Mouse (Mus musculus) stomach, embryonic 15.5 days (tissue): ENCODE measurements around the gene Anpep. TPM values are rescaled to one million over a fixed set of nuclear protein-coding genes. Genes with fewer than 3 reads are reported as not detected.

Experiments used
- ATAC-seq: fragments of 200-750 bp; cut with Nextera tagmentation; 2 replicates; pipeline ENCODE4 v1.8.0; 2017; ENCODE audit warnings: low read depth, moderate number of reproducible peaks, moderate TSS enrichment; ENCODE audit not compliant: insufficient read depth, low FRiP score
- H3K27ac ChIP-seq: fragments of 300-500 bp; sonication (generic); 2 replicates; pipeline ENCODE4 v1.5.1; 2015; ENCODE audit warnings: mild to moderate bottlenecking, inconsistent platforms
- H3K27me3 ChIP-seq: fragments of 300-500 bp; sonication (generic); replicated peaks from 2 replicates; pipeline ENCODE4 v1.6.1; 2015; ENCODE audit warnings: inconsistent platforms
- H3K36me3 ChIP-seq: fragments of 300-500 bp; sonication (generic); 2 replicates; pipeline ENCODE4 v1.6.1; 2015; ENCODE audit warnings: inconsistent platforms
- H3K4me1 ChIP-seq: fragments of 300-500 bp; sonication (generic); 2 replicates; pipeline ENCODE4 v1.6.1; 2015; ENCODE audit warnings: inconsistent platforms
- H3K4me2 ChIP-seq: fragments of 300-500 bp; sonication (generic); 2 replicates; pipeline ENCODE4 v1.6.1; 2015; ENCODE audit warnings: mild to moderate bottlenecking, inconsistent platforms
- H3K4me3 ChIP-seq: fragments of 300-500 bp; sonication (generic); replicated peaks from 2 replicates; pipeline ENCODE4 v1.5.1; 2015; ENCODE audit warnings: inconsistent platforms
- H3K9ac ChIP-seq: fragments of 300-500 bp; sonication (generic); 2 replicates; pipeline ENCODE4 v1.6.1; 2015; ENCODE audit warnings: inconsistent platforms
- H3K9me3 ChIP-seq: fragments of 300-500 bp; sonication (generic); 2 replicates; pipeline ENCODE4 v1.6.1; 2016; ENCODE audit warnings: inconsistent platforms
- WGBS: fragments of 180-500 bp; shearing (Covaris S2); methylation state at CpG from one replicate; pipeline ENCODE4 v1.1.7; 2015; 5-methylcytosine and 5-hydroxymethylcytosine counted together
- polyA plus RNA-seq: library from polyadenylated mRNA; unstranded; fragments of >200 nt; fragmentation: Nextera tagmentation; extraction: Ambion mirVana; gene quantifications from 2 replicates; pipeline ENCODE4 v1.2.1, GENCODE M21; 2015

Anpep gene
- polyA plus RNA-seq, 1 experiment from 2014 or later: 55.9 TPM

DNA sequence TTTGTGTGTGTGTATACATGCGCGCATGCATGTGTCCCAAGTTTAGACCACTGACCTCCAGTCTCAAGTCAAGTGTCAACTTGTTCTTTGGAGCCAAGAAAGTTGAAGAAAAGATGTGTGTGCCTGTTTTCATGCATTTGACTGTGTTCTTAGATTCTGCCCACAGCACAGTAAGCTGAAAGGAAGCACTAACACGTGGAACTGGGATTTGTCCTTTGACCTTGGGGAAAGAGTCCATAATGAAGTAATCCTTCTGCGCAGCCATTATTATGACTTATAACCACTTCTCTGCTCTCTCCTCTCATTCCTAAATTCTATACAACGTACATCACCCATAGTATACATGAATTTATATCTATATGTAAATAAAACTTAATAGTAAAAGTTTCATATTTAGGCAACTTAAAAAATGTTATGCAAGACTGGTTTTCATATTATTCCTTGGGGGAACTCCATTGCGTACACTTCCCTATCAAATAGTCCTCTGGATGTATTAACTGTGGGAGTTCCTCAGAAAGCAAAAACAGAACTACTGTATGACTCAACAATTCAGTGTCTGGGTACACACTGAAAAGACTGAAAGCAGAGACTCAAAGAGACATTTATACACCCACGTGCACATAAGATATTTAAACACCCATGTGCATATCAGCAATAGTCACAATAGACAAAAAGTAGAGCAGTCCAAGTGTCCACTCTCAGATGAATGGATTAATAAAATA, 22.9 kb upstream of the Anpep start:
- Histone ChIP-seq H3K4me2 (no peak overlapping the region), H3K9ac (no peak overlapping the region), H3K4me1 (no peaks in the 10 kb centered on the region), H3K27ac (no peak overlapping the region), H3K27me3 (no peaks in the 10 kb centered on the region), H3K36me3 (0 out of 2 replicates have a peak, but pooled peaks cover 5% of the 10 kb centered on the region), H3K4me3 (no peak overlapping the region), H3K9me3 (no peaks in the 10 kb centered on the region)
- 71% methylated on average over 7 of the region's 7 CpGs for WGBS
- ATAC-seq: no peak

DNA sequence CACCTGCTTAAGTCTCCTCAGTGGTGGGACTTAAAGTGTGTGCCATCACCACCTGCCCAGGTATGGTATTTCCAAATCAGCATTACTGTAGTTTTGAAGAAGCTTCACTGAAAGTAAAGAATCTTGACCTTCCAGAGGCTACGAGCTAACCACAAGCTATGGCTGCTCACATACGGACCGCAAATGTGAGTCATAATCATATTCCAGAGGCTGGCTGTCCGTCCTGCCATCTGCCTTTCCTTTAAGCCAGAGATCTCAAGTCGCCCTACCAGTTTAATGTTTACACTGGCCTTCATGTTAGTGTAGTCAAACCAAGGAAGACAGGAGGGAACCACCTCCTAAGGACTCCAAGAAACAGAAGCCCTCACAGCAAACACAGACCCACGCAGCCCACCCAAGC, 21.0 kb upstream of the Anpep start:
- no peaks in the 10 kb centered on the region for H3K4me1 ChIP-seq
- 0 out of 2 replicates have a peak, but pooled peaks cover 5% of the 10 kb centered on the region for H3K36me3 ChIP-seq
- H3K27ac ChIP-seq: no peak overlapping the region; the same call in 1 of the 2 replicates
- no peak; the same call in 1 of the 2 replicates for ATAC-seq
- 81% methylated on average over 6 of the region's 6 CpGs for WGBS
- no peaks in the 10 kb centered on the region for H3K9me3 ChIP-seq
- H3K4me2 ChIP-seq: no peak overlapping the region
- H3K27me3 ChIP-seq: no peaks in the 10 kb centered on the region
- no peak overlapping the region for H3K4me3 ChIP-seq
- H3K9ac ChIP-seq: no peak overlapping the region

DNA sequence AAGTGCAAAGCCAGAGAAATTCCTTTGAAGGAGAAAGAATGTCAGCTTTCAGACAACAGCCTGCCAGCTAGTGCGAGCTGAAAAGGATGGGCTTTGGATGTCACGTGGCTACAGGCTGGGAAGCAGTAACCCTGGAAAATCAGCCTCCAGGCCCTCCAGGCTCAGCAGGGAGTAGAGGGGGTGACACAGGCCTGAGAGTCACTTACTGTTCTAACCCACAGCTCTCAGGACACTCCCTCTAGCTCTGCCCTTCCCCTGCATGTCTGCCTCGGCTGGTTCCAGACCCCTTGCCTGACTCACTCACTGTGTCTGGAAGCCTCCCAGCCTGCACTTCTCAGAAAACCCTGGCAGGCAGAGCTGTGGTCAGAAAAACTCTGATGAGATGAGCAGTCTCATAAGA, 20.1 kb upstream of the Anpep start:
- H3K27ac ChIP-seq: peak overlapping the region; percentile 16; the same call in 1 of the 2 replicates
- WGBS: 49% methylated on average over 3 of the region's 3 CpGs
- H3K4me3 ChIP-seq: no peak overlapping the region
- no peaks in the 10 kb centered on the region for H3K4me1 ChIP-seq
- H3K36me3 ChIP-seq: 0 out of 2 replicates have a peak, but pooled peaks cover 5% of the 10 kb centered on the region
- H3K9ac ChIP-seq: no peak overlapping the region
- ATAC-seq: no peak
- H3K9me3 ChIP-seq: no peaks in the 10 kb centered on the region
- H3K4me2 ChIP-seq: no peak overlapping the region
- H3K27me3 ChIP-seq: no peaks in the 10 kb centered on the region

GRCm38 (mm10) chr7:79880033-79880432, 19.2 kb upstream of the Anpep start:
- no peaks in the 10 kb centered on the region for H3K27me3 ChIP-seq
- no peak overlapping the region for H3K4me2 ChIP-seq
- 84% methylated on average over 6 of the region's 6 CpGs for WGBS
- no peaks in the 10 kb centered on the region for H3K4me1 ChIP-seq
- no peak overlapping the region for H3K9ac ChIP-seq
- no peaks in the 10 kb centered on the region for H3K36me3 ChIP-seq
- no peak overlapping the region for H3K4me3 ChIP-seq
- H3K27ac ChIP-seq: no peak overlapping the region
- peak; percentile 66; the same call in 1 of the 2 replicates for ATAC-seq
- H3K9me3 ChIP-seq: no peaks in the 10 kb centered on the region

DNA sequence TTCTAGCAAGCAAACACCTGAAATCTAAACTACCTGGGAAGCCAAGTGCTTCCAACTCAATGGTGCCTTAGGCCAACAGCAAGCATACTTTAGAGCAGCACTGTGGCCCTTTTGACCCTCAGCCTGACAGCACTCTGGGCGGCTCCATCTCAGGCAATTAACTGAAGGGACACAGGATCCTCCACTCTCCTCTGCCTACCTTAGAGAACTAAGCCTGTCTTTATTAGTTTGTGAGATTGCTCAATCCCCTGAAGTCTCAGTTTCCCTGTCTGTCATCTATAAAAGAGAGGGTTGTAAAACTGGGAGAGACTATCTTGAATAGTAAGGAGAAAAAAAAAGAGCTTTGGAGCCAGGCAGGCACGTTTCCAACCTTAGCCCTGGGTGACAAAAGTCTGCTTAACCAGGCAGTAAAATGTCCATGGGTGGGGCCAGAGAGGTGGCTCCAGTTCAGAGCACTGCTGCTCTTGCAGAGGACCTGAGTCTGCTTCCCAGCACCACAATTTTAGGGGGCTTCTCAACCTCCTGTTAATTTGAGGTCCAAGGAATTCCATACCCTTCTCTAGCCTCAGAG, 17.7 kb upstream of the Anpep start:
- 68% methylated on average over 2 of the region's 2 CpGs for WGBS

DNA sequence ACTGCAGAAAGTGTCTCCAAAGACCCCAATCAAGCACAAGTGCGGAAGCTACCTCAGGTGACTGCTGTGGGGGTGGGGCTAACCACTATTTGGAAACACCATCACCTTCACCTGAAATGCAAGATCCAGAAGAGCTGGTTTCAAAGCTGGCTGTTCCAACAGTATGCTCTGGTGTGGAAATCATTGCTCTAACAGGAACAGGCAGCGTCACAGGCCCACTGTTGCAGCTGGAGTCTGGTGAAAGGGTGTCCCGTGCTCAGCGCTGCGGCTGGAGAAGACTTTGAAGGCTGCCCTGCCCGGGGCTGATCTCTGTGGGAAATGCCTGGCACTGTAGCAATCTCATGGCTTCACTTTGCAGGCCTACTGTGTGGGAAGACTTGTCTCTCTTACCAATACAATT, 12.5 kb upstream of the Anpep start:
- peaks cover 3% of the 10 kb centered on the region; the same call in 1 of the 2 replicates for H3K4me1 ChIP-seq
- no peak overlapping the region for H3K4me2 ChIP-seq
- H3K27me3 ChIP-seq: no peaks in the 10 kb centered on the region
- no peaks in the 10 kb centered on the region for H3K36me3 ChIP-seq
- no peak for ATAC-seq
- 77% methylated on average over 6 of the region's 6 CpGs for WGBS
- no peak overlapping the region for H3K9ac ChIP-seq
- no peak overlapping the region for H3K4me3 ChIP-seq
- H3K9me3 ChIP-seq: no peaks in the 10 kb centered on the region
- H3K27ac ChIP-seq: no peak overlapping the region

More for the DNA sequence above, 17.7 kb upstream of the Anpep start:
- H3K9me3 ChIP-seq: no peaks in the 10 kb centered on the region
- H3K4me1 ChIP-seq: no peaks in the 10 kb centered on the region
- no peak for ATAC-seq
- no peak overlapping the region for H3K4me3 ChIP-seq
- no peaks in the 10 kb centered on the region for H3K36me3 ChIP-seq
- no peak overlapping the region for H3K9ac ChIP-seq
- no peaks in the 10 kb centered on the region for H3K27me3 ChIP-seq
- H3K27ac ChIP-seq: no peak overlapping the region
- no peak overlapping the region for H3K4me2 ChIP-seq

DNA sequence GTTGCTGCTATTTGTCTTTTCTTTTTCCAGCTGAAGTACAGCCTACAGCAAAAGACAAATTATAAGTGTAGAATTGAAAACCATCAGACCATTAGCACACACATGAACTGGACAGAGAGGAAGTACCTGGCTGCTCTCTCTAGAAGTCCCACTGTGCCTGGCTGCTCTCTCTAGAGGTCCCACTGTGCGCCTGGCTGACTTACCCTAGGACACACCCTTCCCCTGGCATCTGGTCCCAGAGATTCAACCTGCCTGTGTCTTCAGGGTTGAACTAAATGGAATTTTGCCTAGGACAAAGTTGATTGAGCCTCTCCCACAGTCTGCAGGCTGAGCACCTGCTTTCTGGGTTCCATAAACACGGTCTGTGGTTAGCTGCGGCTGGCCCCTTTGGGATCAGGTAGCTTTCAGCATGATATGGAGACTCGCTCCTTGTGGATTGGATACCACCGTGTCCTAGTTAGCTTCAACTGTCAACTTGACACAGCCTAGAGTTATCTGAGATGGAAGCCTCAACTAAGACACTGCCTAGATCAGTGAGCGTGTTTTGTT, 11.0 kb upstream of the Anpep start:
- Histone ChIP-seq H3K4me3 (no peak overlapping the region), H3K9ac (no peak overlapping the region), H3K27me3 (no peaks in the 10 kb centered on the region), H3K4me2 (no peak overlapping the region), H3K9me3 (no peaks in the 10 kb centered on the region), H3K4me1 (peaks cover 3% of the 10 kb centered on the region; the same call in 1 of the 2 replicates), H3K36me3 (no peaks in the 10 kb centered on the region), H3K27ac (no peak overlapping the region)
- no peak for ATAC-seq
- WGBS: 87% methylated on average over 6 of the region's 6 CpGs

DNA sequence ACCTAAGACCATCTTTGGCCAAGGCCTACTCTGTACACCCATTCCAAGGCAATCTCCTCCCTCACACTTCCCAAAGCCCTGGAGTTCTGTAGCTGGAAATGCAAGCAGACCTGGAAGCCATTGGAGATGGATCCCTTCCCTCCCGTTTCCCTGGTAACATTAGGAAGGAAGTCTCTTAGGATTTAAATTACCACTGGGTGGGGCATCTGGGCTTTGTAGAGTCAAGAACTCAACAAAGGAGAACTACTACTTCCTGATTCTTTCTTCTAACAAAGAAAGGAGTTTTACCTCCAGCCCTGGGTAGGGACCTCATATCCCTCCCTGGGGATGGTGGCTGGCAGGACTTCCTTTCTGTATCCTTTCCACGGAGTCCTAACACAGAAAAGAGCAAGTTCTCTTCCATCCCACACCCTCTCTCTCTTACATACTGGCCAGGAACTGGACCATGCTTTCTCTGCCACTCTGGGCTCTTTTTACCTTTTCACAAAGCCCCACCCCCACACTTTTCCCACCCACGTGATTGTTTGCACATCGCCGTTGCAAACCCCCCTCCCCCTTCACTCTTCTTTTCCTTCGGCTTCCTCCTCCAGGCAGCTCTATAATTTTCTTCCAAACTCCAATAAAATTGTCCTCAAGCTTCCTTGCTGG, 8.3 kb upstream of the Anpep start:
- H3K9ac ChIP-seq: no peak overlapping the region
- no peaks in the 10 kb centered on the region for H3K27me3 ChIP-seq
- 36% methylated on average over 6 of the region's 6 CpGs for WGBS
- H3K36me3 ChIP-seq: no peaks in the 10 kb centered on the region
- H3K4me3 ChIP-seq: no peak overlapping the region
- H3K27ac ChIP-seq: no peak overlapping the region
- ATAC-seq: peak; percentile 24; the same call in 1 of the 2 replicates
- no peaks in the 10 kb centered on the region for H3K9me3 ChIP-seq
- peaks cover 3% of the 10 kb centered on the region; the same call in 1 of the 2 replicates for H3K4me1 ChIP-seq
- H3K4me2 ChIP-seq: no peak overlapping the region

DNA sequence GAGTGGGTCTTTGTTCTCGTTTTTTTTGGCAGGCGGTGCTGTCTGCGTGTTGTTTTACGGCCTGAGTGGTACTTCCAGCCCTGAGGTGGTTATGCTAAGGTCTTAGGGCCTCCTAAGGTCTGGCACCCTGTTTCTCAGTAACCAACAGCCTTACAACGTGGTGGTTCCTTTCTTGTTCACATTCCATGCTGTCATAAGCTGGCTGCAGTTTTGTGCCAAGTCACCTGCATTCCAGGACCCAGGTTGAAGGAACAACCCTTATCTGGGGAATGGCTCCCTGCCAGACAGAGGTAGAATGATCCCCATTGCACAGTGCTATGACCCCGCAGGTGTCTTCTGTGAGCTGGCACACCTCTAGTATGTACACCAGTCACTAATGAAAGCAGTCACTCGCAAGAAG, 7.6 kb upstream of the Anpep start:
- H3K9ac ChIP-seq: no peak overlapping the region
- H3K4me2 ChIP-seq: no peak overlapping the region
- no peak overlapping the region for H3K27ac ChIP-seq
- no peaks in the 10 kb centered on the region for H3K9me3 ChIP-seq
- peak; percentile 44 for ATAC-seq
- WGBS: 71% methylated on average over 7 of the region's 7 CpGs
- no peaks in the 10 kb centered on the region for H3K27me3 ChIP-seq
- no peak overlapping the region for H3K4me3 ChIP-seq
- H3K36me3 ChIP-seq: no peaks in the 10 kb centered on the region
- H3K4me1 ChIP-seq: peaks cover 3% of the 10 kb centered on the region; the same call in 1 of the 2 replicates

GRCm38 (mm10) chr7:79867861-79868260, 7.0 kb upstream of the Anpep start:
- no peak for ATAC-seq
- Histone ChIP-seq H3K27me3 (no peaks in the 10 kb centered on the region), H3K4me1 (peaks cover 3% of the 10 kb centered on the region; the same call in 1 of the 2 replicates), H3K4me2 (no peak overlapping the region), H3K4me3 (no peak overlapping the region), H3K9ac (no peak overlapping the region), H3K27ac (no peak overlapping the region), H3K36me3 (no peaks in the 10 kb centered on the region), H3K9me3 (no peaks in the 10 kb centered on the region)
- WGBS: 77% methylated on average over 13 of the region's 13 CpGs

GRCm38 (mm10) chr7:79866294-79867000, 5.6 kb upstream of the Anpep start:
- Histone ChIP-seq H3K27me3 (no peaks in the 10 kb centered on the region), H3K4me2 (no peak overlapping the region), H3K9ac (no peak overlapping the region), H3K9me3 (no peaks in the 10 kb centered on the region), H3K36me3 (no peaks in the 10 kb centered on the region), H3K27ac (no peak overlapping the region), H3K4me1 (peaks cover 3% of the 10 kb centered on the region; the same call in 1 of the 2 replicates), H3K4me3 (no peak overlapping the region)
- no peak for ATAC-seq
- WGBS: 80% methylated on average over 3 of the region's 3 CpGs
